Mouse (Mus musculus) spleen, postnatal 10 days (tissue): ENCODE data around the gene Ciz1.

Source experiments
- DNase-seq, 2 experiments: peaks; one replicate each; pipeline ENCODE4 v3.0.0; 2021 to 2022; ENCODE audit warnings: low spot score in 2 of 2

Gene Ciz1

DNA sequence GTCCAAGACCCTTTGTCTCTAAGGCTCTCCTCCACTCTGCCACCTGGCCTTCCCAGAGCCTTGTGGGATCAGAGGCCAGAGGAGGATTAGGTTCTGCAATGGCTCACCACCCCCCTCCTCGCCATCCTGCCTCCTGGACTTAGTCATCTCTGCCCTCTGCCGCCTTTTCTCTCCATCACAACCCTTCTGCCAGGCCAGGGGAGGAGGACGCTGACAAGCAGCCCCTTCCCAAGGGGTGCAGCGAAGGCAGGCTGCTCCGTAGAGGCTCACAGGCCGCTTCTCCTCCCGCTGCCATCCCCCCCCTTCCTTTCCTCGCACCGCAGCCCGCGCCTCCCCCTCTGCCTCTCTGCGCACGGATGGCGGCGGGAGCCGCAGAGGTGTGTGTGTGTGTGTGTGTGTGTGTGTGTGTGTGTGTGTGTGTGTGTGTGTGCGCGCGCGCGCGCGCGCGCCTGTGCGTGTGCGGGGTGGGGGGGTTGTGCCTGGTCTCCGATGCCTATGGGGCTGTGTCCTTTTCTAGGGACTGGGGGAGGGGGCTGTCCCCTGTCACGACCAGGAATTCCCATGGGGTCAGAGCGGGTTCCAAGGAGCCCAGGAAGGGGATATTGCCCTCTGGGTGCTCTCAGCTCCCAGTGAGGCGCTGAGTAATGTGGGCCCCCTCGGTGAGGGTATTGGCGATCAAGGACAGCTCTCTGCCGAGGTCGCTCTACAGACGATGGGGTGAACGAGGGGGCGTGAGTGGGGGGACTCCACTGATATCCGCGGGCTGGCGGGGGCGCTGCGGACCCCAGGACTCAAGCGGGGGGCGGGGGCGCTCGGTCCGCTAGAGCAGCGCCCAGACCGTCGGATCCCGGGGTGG is at the start of gene Ciz1:
Gene Ciz1 (plus strand): TSS at position 177 of the 856 bp plus-strand sequence.
- no peak for DNase-seq

- no peak for DNase-seq
These were observed 49.2 kb upstream of the Ciz1 start for GRCm38 (mm10) chr2:32302952-32303351.

- peak in 1 of 2 experiments; percentile 76 for DNase-seq
These were observed 47.8 kb upstream of the Ciz1 start for GRCm38 (mm10) chr2:32304145-32304832.

DNA sequence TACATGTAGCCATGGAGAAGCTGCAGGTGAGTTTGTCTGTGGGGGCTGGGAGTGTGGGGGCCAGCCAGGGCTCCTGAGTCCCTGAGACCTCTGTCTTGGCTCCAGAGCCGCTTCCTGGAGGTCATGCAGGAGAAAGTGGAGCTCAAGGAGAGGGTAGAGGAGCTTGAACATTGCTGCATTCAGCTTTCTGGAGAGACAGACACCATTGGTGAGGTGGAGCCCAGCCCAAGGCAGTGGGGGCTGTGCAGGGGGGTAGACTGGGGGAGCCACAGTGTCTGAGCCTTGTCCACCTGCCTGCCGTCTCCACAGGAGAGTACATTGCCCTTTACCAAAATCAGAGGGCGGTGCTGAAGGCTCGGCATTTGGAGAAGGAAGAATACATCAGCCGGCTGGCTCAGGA is 46.5 kb upstream of the Ciz1 start:
- DNase-seq, result no peak

DNA sequence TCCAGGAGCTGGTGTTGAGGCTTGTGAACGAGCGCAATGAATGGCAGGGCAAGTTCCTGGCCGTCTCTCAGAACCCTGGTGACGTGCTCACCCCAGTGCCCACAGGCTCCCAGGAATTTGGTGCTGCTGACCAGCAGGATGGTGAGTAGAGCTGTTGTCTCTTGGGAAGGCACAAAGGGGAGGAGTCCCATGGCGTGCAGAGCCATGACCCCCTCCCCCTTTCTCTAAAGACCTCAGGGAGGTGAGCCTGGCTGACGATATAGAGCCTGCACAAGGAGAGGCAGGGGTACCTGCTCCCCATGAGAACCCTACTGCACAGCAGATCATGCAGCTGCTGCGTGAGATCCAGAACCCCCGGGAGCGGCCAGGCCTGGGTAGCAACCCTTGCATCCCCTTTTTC is 46.0 kb upstream of the Ciz1 start:
- DNase-seq, result no peak

DNA sequence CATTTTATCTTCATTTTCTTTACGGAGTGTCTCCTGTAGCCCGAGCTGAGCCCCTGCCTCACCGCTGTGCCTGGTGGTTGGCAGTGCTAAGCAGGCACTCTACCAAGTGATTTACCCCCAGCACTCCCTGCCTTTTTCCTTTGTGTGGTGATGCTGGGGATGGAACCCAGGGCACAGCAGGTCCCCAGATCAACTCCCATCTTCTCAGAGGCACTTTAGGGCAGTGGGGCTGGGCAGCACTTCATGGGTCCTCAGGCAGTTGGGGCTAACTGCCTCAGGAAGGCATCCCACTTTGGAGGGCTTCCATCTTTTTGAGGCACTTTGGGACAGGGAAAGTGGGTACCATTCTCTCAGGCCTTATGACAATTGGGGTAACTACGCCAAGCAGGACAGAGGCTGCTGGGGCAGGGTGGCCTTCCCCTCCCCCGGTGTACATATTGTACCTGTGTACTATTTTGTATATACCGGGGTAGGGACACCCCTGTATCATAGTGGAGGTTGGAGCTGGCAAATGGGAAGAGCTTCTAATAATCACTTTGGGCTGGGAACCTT is 44.8 kb upstream of the Ciz1 start:
- DNase-seq, result no peak

- DNase-seq, result peak; percentile 38 to 64
These were observed 44.0 kb upstream of the Ciz1 start for GRCm38 (mm10) chr2:32307941-32308760.

DNA sequence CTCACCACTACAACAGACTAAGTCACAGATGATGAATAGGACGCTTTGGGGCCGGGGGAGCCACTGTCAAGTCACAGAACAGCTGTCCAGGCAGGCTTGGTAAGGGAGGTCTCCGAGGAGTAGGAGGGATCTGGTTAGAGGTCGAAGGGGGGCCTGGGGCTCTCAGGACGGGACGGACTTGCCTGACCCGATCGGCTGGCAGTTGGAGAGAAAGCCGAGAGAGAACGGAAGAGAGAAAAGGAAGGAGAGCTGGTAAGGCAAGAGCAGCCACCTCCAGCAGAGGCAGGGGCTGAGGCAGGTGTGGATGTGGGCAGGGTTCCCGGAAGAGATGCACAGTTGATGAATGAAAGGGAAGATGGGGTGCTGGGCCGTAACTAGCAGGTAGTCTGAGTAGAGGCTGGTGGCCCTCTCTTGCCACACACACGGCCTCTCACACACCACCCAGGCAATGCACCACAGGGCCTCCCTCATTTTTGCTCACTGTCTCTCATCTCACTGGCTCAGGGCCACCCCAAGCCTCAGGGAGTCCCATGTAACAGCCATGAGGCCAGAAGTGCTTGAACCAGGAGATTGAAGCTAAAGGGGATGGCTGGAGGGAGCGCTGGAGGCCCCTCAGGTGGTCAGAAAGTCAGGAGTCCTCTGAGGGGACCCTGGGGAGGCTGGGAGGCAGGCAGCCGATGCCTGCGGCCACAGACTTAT is 43.1 kb upstream of the Ciz1 start:
- DNase-seq, result no peak

DNA sequence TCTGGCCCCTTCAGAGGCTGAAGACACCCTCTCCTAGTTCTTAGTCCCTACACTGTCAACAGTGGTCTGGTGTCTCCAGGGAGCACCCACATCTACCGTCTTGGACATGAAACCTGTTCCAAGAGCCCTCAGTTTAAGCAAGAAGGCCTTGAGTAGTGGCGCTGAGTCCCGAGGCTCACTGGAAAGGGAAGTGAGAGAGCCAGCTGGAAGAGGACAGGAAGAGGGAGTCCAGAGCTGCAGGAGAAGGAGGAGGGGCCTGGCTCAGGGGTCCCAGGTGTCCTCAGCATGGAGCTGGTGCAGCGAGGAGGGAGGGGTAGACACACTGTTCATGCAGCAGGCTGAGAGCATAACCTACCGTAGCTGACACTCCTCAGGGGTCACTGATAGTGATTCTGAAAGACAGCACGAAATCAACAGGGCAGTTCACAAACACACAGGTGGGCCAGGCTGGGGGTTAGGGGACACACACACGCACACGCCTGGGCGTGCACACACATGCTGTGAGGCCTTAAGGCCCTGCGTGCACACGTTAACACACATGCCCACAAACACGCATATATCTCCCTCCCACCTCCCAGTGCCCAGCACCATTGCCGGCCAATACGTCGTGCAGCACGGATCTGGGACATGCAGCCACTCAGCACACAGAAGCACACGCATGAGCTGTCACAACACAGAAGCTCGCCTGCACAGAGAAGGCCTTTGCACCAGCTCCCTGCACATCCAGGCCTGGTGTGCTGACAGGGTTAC is 41.9 kb upstream of the Ciz1 start:
- DNase-seq, result no peak

DNA sequence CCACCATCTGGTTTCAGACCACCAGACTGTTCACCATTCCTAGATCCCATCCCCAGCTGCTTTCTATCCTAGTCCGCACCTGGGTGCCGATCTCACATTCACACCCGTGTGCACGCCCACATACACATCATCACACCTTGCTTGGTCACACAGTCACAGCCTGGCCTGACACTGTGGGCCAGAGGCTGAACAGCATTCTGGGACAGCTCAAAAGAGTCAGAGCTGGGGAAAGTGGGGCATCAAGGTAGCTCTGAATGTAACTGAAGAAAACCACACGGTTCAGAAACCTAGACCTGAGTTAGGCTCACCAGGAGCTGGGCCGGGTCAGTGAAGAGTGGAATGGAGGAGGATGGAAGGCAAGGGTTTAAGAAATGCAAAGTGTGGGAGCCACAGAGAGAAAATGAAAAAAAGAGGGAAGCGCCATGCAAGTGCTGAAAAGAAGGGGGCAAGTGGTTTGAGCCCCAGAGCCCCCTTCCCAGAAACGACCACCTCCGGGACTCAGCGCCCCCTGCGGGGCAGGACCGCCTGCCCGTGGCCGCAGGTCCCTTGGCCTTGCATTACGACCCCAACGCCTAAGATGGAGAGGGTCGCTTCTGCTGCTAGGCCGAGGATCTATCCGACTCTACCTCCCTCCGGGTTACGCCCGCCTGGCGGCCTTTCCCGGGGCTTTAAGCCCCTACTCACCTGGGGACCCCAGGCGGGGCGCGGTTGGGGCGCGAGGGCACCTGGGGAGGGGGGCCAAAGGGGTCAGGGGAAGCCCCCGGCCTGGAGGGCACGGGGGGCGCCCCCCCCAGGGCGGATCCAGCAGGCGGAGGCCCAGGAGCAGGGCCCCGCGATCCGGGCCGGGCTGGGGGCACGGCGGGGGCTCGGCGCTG is 40.4 kb upstream of the Ciz1 start:
- DNase-seq, result no peak

- DNase-seq, result peak; percentile 62 to 91
These were observed 39.7 kb upstream of the Ciz1 start for GRCm38 (mm10) chr2:32312318-32312964.

DNA sequence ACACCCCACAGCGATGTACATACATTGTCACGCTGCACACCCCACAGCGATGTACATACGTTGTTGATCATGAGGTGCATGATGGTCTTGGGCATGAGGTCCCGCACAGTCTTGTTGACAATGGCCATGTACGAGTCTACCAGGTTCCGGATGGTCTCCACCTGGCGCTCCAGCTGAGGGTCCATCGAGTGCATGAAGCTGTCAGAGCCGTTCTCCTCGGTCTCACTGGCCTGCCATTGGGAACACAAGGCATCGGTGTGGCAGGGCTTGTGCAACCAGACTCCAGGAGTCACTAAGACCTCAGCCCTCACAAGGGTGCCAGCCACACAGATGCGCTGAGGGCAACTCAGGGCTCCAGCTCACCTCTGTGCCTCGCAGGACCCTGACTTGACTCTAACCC is 37.3 kb upstream of the Ciz1 start:
- DNase-seq, result no peak

GRCm38 (mm10) chr2:32315751-32316150 is 36.4 kb upstream of the Ciz1 start:
- no peak for DNase-seq

GRCm38 (mm10) chr2:32316887-32317656 is 35.1 kb upstream of the Ciz1 start:
- no peak for DNase-seq

GRCm38 (mm10) chr2:32317791-32318417 is 34.2 kb upstream of the Ciz1 start:
- no peak for DNase-seq

GRCm38 (mm10) chr2:32318709-32319585 is 33.2 kb upstream of the Ciz1 start:
- no peak for DNase-seq
